Mouse (Mus musculus) kidney, embryonic 14.5 days (tissue): ENCODE results near the gene Aoc1. TPM values are rescaled to one million over a fixed set of nuclear protein-coding genes. Genes with fewer than 3 reads are reported as not detected.

ENCODE experiments used
- ATAC-seq: fragments of 200-750 bp; cut with Nextera tagmentation; 2 replicates; pipeline ENCODE4 v1.8.0; 2017; ENCODE audit warnings: moderate number of reproducible peaks, mild to moderate bottlenecking, moderate TSS enrichment, moderate library complexity; ENCODE audit not compliant: low FRiP score, low TSS enrichment
- H3K27ac ChIP-seq: fragments of 300-500 bp; sonication (generic); 2 replicates; pipeline ENCODE4 v1.5.1; 2014; ENCODE audit warnings: low read depth, mild to moderate bottlenecking, low read length, moderate library complexity, mixed read lengths
- H3K27me3 ChIP-seq: fragments of 300-500 bp; sonication (generic); 2 replicates; pipeline ENCODE4 v1.6.1; 2014; ENCODE audit warnings: mild to moderate bottlenecking, low read length; ENCODE audit not compliant: control insufficient read depth, insufficient read depth
- H3K36me3 ChIP-seq: fragments of 300-500 bp; sonication (generic); 2 replicates; pipeline ENCODE4 v1.6.1; 2014; ENCODE audit warnings: low read length, mixed read lengths; ENCODE audit not compliant: control insufficient read depth, insufficient read depth
- H3K4me1 ChIP-seq: fragments of 300-500 bp; sonication (generic); 2 replicates; pipeline ENCODE4 v1.6.1; 2014; ENCODE audit warnings: low read length, mixed read lengths; ENCODE audit not compliant: control insufficient read depth, insufficient read depth
- H3K4me2 ChIP-seq: fragments of 300-500 bp; sonication (generic); replicated peaks from 2 replicates; pipeline ENCODE4 v1.6.1; 2014; ENCODE audit warnings: low read depth, mild to moderate bottlenecking, low read length
- H3K4me3 ChIP-seq: fragments of 300-500 bp; sonication (generic); 2 replicates; pipeline ENCODE4 v1.5.1; 2014; ENCODE audit warnings: mild to moderate bottlenecking, low read length
- H3K9ac ChIP-seq: fragments of 300-500 bp; sonication (generic); 2 replicates; pipeline ENCODE4 v1.6.1; 2014; ENCODE audit warnings: low read depth, mild to moderate bottlenecking, low read length, moderate library complexity
- H3K9me3 ChIP-seq: fragments of 300-500 bp; sonication (generic); 2 replicates; pipeline ENCODE4 v1.6.1; 2016; ENCODE audit warnings: low read length; ENCODE audit not compliant: control insufficient read depth
- WGBS: fragments of 180-500 bp; shearing (Covaris S2); extraction: QIAGEN DNeasy Blood & Tissue Kit; methylation state at CpG from one replicate; pipeline ENCODE4 v1.1.7; 2014; 5-methylcytosine and 5-hydroxymethylcytosine counted together
- polyA plus RNA-seq: library from polyadenylated mRNA; unstranded; fragments of >200 nt; fragmentation: Nextera tagmentation; extraction: Ambion mirVana; gene quantifications from 2 replicates; pipeline ENCODE4 v1.2.1, GENCODE M21; 2014

The Aoc1 gene
- 0.99 and 1.4 TPM in 2 replicates for polyA plus RNA-seq

DNA sequence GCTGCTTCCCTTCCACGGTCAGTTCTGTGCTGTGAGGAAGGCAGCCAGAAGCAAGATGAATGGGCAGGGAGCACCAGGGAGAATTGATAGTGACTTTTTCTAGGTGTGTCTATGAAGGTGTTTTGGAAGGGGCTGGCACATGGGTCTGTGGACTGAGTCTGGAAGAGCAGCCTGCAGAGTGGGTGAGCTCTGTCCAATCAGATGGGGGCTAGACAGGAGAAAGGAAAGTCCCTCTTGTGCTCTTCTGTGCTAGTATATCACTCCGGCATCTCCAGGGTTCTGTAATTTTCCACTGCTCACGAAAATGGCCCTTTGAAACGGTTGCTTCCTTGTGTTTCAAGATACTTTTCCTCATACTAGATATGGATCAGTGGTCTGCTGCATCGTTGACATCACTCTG is at the start of gene Aoc1:
TSS of gene Aoc1 (plus strand) at position 301 of the 400 bp plus-strand sequence.
- ATAC-seq = no peak
- no peaks in the 10 kb centered on the region for H3K27me3 ChIP-seq

DNA sequence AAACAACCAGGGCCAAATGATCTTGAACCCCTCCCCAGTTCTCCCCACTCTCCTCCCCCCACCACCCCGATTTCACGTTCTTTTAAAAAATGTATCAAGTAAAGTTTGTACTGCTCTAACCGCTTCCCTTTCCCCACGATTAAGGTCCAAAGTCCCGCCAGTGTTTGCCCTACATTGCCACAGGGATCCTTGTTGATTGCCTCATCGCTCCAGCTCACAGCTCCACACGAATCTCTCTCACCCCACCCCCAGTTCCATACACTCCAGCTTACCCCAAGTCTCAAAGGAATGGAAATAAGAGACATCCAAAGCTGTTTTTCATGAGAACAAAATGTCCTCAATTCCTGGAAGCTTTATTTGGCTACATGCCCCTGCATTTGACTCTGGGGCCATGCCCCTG is 47.7 kb upstream of the Aoc1 start:
- Histone ChIP-seq H3K4me3 (no peak overlapping the region), H3K9ac (no peak overlapping the region), H3K27me3 (no peaks in the 10 kb centered on the region), H3K27ac (no peak overlapping the region), H3K4me1 (no peaks in the 10 kb centered on the region), H3K36me3 (no peaks in the 10 kb centered on the region), H3K9me3 (no peaks in the 10 kb centered on the region), H3K4me2 (no peak overlapping the region)
- no peak for ATAC-seq
- 73% methylated on average over 7 of the region's 7 CpGs for WGBS

More for the DNA sequence above, at the start of gene Aoc1:
- H3K27ac ChIP-seq = no peak within 1 kb of the TSS
- WGBS = 70% methylated on average over 5 of the region's 5 CpGs
- no peaks in the 10 kb centered on the region for H3K9me3 ChIP-seq
- no peak within 1 kb of the TSS for H3K9ac ChIP-seq
- no peak within 1 kb of the TSS for H3K4me2 ChIP-seq
- H3K36me3 ChIP-seq = no peaks in the 10 kb centered on the region
- no peak within 1 kb of the TSS for H3K4me3 ChIP-seq
- H3K4me1 ChIP-seq = no peaks in the 10 kb centered on the region

DNA sequence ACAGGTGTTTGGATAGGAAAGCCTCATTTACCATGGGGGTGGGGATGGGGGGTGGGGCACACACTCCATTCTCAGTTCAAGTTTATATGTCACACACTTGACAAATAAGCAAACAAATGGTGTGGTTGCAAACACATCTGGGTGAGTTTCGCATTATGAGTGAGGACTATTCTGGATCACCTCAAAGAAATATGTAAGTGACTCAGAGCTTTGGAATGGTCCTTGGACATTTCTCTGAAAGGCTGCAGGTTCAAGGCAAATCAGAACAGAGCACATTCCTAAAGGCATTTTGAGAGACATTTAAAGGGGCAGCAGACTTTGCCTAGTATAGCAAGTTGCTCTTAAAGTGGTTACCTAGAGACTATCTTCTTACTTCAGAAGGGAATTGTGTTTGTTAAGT is 43.7 kb upstream of the Aoc1 start:
- 79% methylated on average over 1 of the region's 1 CpGs for WGBS
- Histone ChIP-seq H3K27ac (no peak overlapping the region), H3K4me2 (no peak overlapping the region), H3K4me1 (no peaks in the 10 kb centered on the region), H3K9me3 (no peaks in the 10 kb centered on the region; the same call in 1 of the 2 replicates), H3K36me3 (peaks cover 9% of the 10 kb centered on the region), H3K9ac (no peak overlapping the region), H3K27me3 (no peaks in the 10 kb centered on the region), H3K4me3 (no peak overlapping the region)
- no peak for ATAC-seq

DNA sequence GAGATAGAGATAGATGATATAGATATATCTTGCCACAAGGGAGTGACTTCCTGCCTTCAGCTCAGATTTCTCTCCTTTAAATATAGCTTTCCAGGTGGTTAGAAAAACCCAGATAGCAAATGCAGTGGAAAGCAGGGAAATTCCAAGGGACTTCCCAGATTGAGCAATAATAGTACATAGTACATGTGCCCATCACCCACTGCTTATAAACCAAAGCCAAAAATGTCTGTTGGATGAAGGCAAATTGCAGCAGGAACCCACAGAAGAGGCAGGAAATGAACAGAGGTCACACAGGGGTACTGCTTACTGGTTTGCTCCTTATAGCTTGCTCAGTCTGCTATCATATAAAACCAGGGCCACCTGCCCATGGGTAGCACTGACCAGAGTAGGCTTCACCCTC is 43.0 kb upstream of the Aoc1 start:
- no peak overlapping the region for H3K27ac ChIP-seq
- no peaks in the 10 kb centered on the region; the same call in 1 of the 2 replicates for H3K9me3 ChIP-seq
- peaks cover 16% of the 10 kb centered on the region for H3K36me3 ChIP-seq
- H3K4me1 ChIP-seq = no peaks in the 10 kb centered on the region
- no peak overlapping the region for H3K4me3 ChIP-seq
- ATAC-seq = no peak
- no peaks in the 10 kb centered on the region for H3K27me3 ChIP-seq
- no peak overlapping the region for H3K4me2 ChIP-seq
- H3K9ac ChIP-seq = no peak overlapping the region

DNA sequence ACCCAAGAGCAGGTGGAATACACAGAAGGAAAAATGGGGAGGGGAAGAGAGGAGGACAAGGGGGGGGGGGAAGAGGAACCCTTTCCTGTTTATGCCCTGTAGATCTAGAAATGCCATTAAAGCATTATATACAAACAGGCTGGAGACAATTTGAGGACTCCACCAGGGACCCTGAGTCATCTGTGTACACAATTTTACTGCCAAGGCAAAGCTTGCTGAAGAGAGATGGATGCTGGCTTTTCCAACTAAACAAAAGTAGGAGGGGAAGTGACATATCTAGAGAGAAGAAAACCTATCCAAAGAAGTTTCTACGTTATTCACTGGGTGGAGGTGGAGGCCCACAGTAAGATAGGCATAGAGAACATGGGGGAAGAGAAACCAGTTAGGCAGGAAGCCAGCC is 42.5 kb upstream of the Aoc1 start:
- Histone ChIP-seq H3K9ac (no peak overlapping the region), H3K4me2 (no peak overlapping the region), H3K4me1 (no peaks in the 10 kb centered on the region), H3K4me3 (no peak overlapping the region), H3K36me3 (peaks cover 22% of the 10 kb centered on the region), H3K27ac (no peak overlapping the region), H3K27me3 (no peaks in the 10 kb centered on the region), H3K9me3 (no peaks in the 10 kb centered on the region; the same call in 1 of the 2 replicates)
- 55% methylated on average over 1 of the region's 1 CpGs for WGBS
- no peak for ATAC-seq

DNA sequence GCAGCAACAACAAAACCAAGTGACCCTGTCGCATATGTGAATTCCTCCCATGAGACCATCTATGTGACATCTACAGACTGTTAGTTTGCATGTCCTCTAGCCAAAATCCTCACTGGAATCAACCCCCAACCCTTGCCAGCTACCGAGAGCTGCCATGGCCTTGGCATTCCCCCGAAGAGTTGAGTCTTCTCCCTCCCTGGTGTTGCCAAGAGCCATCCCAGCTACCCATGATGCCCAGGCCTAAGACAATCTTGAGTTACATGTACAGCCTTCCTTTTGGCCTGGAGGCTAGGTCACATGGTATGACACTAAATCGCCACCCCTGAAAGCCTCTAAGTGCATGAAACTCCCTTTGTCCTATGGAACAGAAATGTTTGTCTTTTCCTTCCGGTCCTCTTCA is 41.6 kb upstream of the Aoc1 start:
- Histone ChIP-seq H3K36me3 (peaks cover 31% of the 10 kb centered on the region), H3K4me2 (no peak overlapping the region), H3K9me3 (no peaks in the 10 kb centered on the region; the same call in 1 of the 2 replicates), H3K27me3 (no peaks in the 10 kb centered on the region), H3K4me3 (no peak overlapping the region), H3K27ac (no peak overlapping the region), H3K4me1 (no peaks in the 10 kb centered on the region), H3K9ac (no peak overlapping the region)
- WGBS = 84% methylated on average over 5 of the region's 5 CpGs
- ATAC-seq = no peak

DNA sequence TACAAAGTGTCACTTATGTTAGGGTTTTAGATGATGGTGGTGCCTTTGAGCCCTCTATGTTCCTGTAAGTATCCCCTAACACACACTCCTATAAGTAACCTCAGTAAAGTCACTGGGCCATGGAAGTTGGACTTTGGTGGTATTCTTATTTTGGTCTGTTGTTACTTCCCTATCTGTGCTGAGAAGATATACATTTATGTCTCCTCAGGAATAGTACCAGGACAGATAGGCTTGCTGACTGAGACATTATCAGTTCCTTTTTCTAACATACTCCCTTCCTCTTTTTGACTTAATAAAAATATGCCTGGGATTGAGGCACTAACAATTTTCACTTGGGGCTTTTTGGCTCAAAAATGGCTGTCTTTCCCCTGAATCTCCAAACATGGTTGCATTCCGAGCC is 40.3 kb upstream of the Aoc1 start:
- Histone ChIP-seq H3K9me3 (no peaks in the 10 kb centered on the region; the same call in 1 of the 2 replicates), H3K27me3 (no peaks in the 10 kb centered on the region), H3K4me3 (no peak overlapping the region), H3K27ac (no peak overlapping the region), H3K4me2 (no peak overlapping the region), H3K36me3 (peaks cover 43% of the 10 kb centered on the region), H3K4me1 (no peaks in the 10 kb centered on the region), H3K9ac (no peak overlapping the region)
- WGBS = 91% methylated on average over 1 of the region's 1 CpGs
- ATAC-seq = no peak

DNA sequence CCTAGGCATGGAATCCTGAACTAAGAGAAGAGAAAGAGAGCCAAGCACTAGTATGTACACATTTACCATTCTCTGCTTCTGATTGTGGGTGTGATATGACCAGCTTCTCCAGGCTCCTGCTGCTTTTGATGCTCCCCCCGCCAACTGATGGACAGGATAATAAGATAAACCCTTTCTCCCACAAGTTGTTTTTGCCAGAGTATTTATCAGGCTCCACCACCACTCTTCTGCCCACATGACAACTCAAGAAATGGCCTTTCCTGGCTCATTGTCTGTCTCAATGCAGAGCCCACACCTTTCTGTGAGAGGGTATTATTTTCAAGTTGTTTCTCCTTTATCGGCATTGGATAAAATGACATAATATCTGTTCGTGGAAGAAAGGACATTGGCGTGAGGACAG is 39.2 kb upstream of the Aoc1 start:
- Histone ChIP-seq H3K36me3 (peaks cover 52% of the 10 kb centered on the region), H3K27ac (no peak overlapping the region), H3K4me3 (no peak overlapping the region), H3K4me1 (no peaks in the 10 kb centered on the region), H3K9ac (no peak overlapping the region), H3K27me3 (no peaks in the 10 kb centered on the region), H3K9me3 (no peaks in the 10 kb centered on the region; the same call in 1 of the 2 replicates), H3K4me2 (no peak overlapping the region)
- no peak for ATAC-seq
- 96% methylated on average over 4 of the region's 4 CpGs for WGBS

DNA sequence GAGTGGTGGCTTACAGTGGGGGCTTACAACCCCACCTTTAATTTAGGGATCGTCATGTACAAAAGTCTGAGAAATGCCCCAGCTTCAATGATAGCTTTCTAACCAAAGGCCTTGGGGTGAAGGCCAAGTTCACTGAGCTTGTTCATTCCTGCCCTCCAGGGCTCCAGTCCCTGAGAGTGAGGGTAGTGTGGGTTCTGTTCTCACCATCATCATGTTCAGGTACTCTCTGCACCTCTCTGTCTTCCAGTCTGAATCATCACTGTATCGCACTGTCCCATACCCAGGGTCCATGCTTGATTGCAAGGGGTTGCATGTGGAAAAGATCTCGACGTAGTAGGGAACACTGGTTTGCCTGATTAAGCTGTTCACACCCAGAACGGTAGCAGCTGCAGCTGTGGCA is 37.5 kb upstream of the Aoc1 start:
- no peak overlapping the region for H3K4me3 ChIP-seq
- no peak for ATAC-seq
- H3K27ac ChIP-seq = no peak overlapping the region
- H3K4me1 ChIP-seq = peaks cover 15% of the 10 kb centered on the region
- no peaks in the 10 kb centered on the region; the same call in 1 of the 2 replicates for H3K9me3 ChIP-seq
- 80% methylated on average over 5 of the region's 5 CpGs for WGBS
- H3K9ac ChIP-seq = no peak overlapping the region
- no peak overlapping the region for H3K4me2 ChIP-seq
- H3K27me3 ChIP-seq = no peaks in the 10 kb centered on the region
- H3K36me3 ChIP-seq = peaks cover 52% of the 10 kb centered on the region
